21 mouse cellular contexts compared by ENCODE assay signal in genomic region chr8:41818577-41818976, GRCm38 (mm10).
A peak's percentile ranks its signal among the peaks of the same experiment; 100 is the strongest.
DNase-seq lines count a peak whose midpoint lies in the region; ATAC-seq and TF ChIP-seq lines count a peak whose summit lies in the region.
"Had no signal": no experiment of that assay in that cellular context is flagged by ENCODE, and none has a peak within 500 bp of the region (broad histone marks: within the 10 kb centered on the region; RNA-seq: fewer than 3 reads in every experiment).

No protein-coding gene starts in this region.

- no peak overlapping the region for H3K4me3 ChIP-seq in midbrain, embryonic 16.5 days (ENCODE audit: low read depth, low read length)
- no peak overlapping the region for H3K4me3 ChIP-seq in midbrain, embryonic 10.5 days
- H3K4me3 ChIP-seq in embryonic fibroblast, embryonic 13.5 days (ENCODE audit: insufficient read depth, low read length), result no peak overlapping the region
- H3K4me3 ChIP-seq in intestine, embryonic 15.5 days (replicated peaks), result no peak overlapping the region
- H3K4me3 ChIP-seq: erythroblast, embryonic 14.5 days; heart, adult 2 months; liver, embryonic 15.5 days had no signal

- H3K27ac ChIP-seq in midbrain, embryonic 16.5 days (ENCODE audit: low read length), result peak overlapping the region; percentile 40
- no peak overlapping the region for H3K27ac ChIP-seq in midbrain, embryonic 10.5 days (replicated peaks)
- H3K27ac ChIP-seq in embryonic fibroblast, embryonic 13.5 days (ENCODE audit: insufficient read depth, low read length), result peak overlapping the region; percentile 83; the same call in 1 of the 2 replicates
- no peak overlapping the region for H3K27ac ChIP-seq in intestine, embryonic 15.5 days
- H3K27ac ChIP-seq: heart, adult 2 months; liver, embryonic 15.5 days had no signal

- WGBS in midbrain, embryonic 16.5 days, result 37% methylated on average over 5 of the region's 5 CpGs
- 80% methylated on average over 5 of the region's 5 CpGs for WGBS in midbrain, embryonic 10.5 days
- 77% methylated on average over 5 of the region's 5 CpGs for WGBS in intestine, embryonic 15.5 days

- ATAC-seq in midbrain, embryonic 16.5 days, result peak; percentile 85
- ATAC-seq in intestine, embryonic 15.5 days, result no peak
- ATAC-seq: forebrain, embryonic 14.5 days; inflammation-experienced regulatory T-cells, adult 6 months had no signal

- H3K27me3 ChIP-seq in midbrain, embryonic 16.5 days (ENCODE audit: control insufficient read depth, insufficient read depth, low read depth, low read length), result no peaks in the 10 kb centered on the region
- H3K27me3 ChIP-seq in midbrain, embryonic 10.5 days (ENCODE audit: low read depth, poor library complexity, severe bottlenecking), result no peaks in the 10 kb centered on the region
- no peaks in the 10 kb centered on the region for H3K27me3 ChIP-seq in intestine, embryonic 15.5 days (replicated peaks)
- H3K27me3 ChIP-seq: liver, embryonic 15.5 days had no signal

- no peak for TF ChIP-seq POLR2A in embryonic fibroblast, embryonic 13.5 days (IDR thresholded peaks at IDR 0.05; ENCODE audit: low read depth, low read length)

- H3K36me3 ChIP-seq in midbrain, embryonic 16.5 days (ENCODE audit: control insufficient read depth, insufficient read depth, low read length), result no peaks in the 10 kb centered on the region
- H3K36me3 ChIP-seq in midbrain, embryonic 10.5 days, result no peaks in the 10 kb centered on the region
- no peaks in the 10 kb centered on the region for H3K36me3 ChIP-seq in intestine, embryonic 15.5 days
- H3K36me3 ChIP-seq: liver, embryonic 15.5 days had no signal

- TF ChIP-seq CTCF in embryonic fibroblast, embryonic 13.5 days (IDR thresholded peaks at IDR 0.05; ENCODE audit: borderline replicate concordance, insufficient read depth, low read length), result no peak

- DNase-seq in frontal cortex, postnatal 36 days (ENCODE audit: low spot score in 2 of 2), result peak; percentile 28 to 43
- DNase-seq in frontal cortex, postnatal 10 days (ENCODE audit: low spot score in 2 of 2), result no peak
- DNase-seq in midbrain, embryonic 10.5 days (ENCODE audit: low spot score), result no peak
- no peak for DNase-seq in cerebellum, adult 9-11 months
- DNase-seq: adrenal gland, postnatal 25 days; B cell, adult 2 months; cerebellum, adult 8-10 months; gastrocnemius, postnatal 10 days; heart, adult 2 months; heart, postnatal 36 days; kidney, adult 8-10 months; kidney, postnatal 25 days; retina, postnatal 1 day; right cerebral cortex, postnatal 4 days had no signal

- H3K4me2 ChIP-seq in midbrain, embryonic 16.5 days (ENCODE audit: low read length), result no peak overlapping the region
- no peak overlapping the region for H3K4me2 ChIP-seq in intestine, embryonic 15.5 days (replicated peaks)
- H3K4me2 ChIP-seq: liver, embryonic 15.5 days had no signal

- H3K9ac ChIP-seq in midbrain, embryonic 16.5 days (ENCODE audit: low read depth, low read length), result no peak overlapping the region
- H3K9ac ChIP-seq in intestine, embryonic 15.5 days, result no peak overlapping the region
- H3K9ac ChIP-seq: liver, embryonic 15.5 days had no signal

- H3K9me3 ChIP-seq in midbrain, embryonic 16.5 days (replicated peaks; ENCODE audit: control insufficient read depth, low read length, poor library complexity, severe bottlenecking), result no peaks in the 10 kb centered on the region
- no peaks in the 10 kb centered on the region for H3K9me3 ChIP-seq in midbrain, embryonic 10.5 days (replicated peaks)
- H3K9me3 ChIP-seq in intestine, embryonic 15.5 days, result no peaks in the 10 kb centered on the region
- H3K9me3 ChIP-seq: liver, embryonic 15.5 days had no signal

- no peaks in the 10 kb centered on the region for H3K4me1 ChIP-seq in midbrain, embryonic 16.5 days (ENCODE audit: control insufficient read depth, insufficient read depth, low read length)
- H3K4me1 ChIP-seq in midbrain, embryonic 10.5 days, result no peaks in the 10 kb centered on the region
- H3K4me1 ChIP-seq in embryonic fibroblast, embryonic 13.5 days (ENCODE audit: control insufficient read depth, insufficient read depth, low read length), result no peaks in the 10 kb centered on the region
- H3K4me1 ChIP-seq in intestine, embryonic 15.5 days (replicated peaks), result no peaks in the 10 kb centered on the region
- H3K4me1 ChIP-seq: liver, embryonic 15.5 days had no signal

Comparison
In these comparisons a context has a peak if more than half of its experiments do, and no peak if none do; other contexts are left out.
1. DNase-seq: peak in frontal cortex, postnatal 36 days (2 of 2); none in frontal cortex, postnatal 10 days (0 of 2), midbrain, embryonic 10.5 days (single experiment) and cerebellum, adult 9-11 months (single experiment).
2. H3K27ac ChIP-seq: peak in midbrain, embryonic 16.5 days (single experiment) and embryonic fibroblast, embryonic 13.5 days (single experiment); none in midbrain, embryonic 10.5 days (single experiment) and intestine, embryonic 15.5 days (single experiment).